Mouse (Mus musculus) brain, embryonic 14.5 days (tissue): Measurements from ENCODE around the gene Haus2. TPM values are rescaled to one million over a fixed set of nuclear protein-coding genes. Genes with fewer than 3 reads are reported as not detected.
"Not testable (repeated sequence)": the region's sequence is repeated elsewhere in the genome, so short reads cannot be mapped to it uniquely, and the experiment has no call there.

Experiments used
- DNase-seq: peaks from one replicate; pipeline ENCODE4 v3.0.0-alpha.2; 2011; ENCODE audit warnings: low read depth
- CTCF ChIP-seq: fragments of 200-500 bp; IDR thresholded peaks from 2 replicates; pipeline ENCODE4 v1.5.1; 2012; ENCODE audit warnings: inconsistent platforms, mild to moderate bottlenecking, moderate library complexity, borderline replicate concordance; ENCODE audit not compliant: insufficient read depth, insufficient read length; ENCODE audit errors: extremely low read depth
- POLR2A ChIP-seq: fragments of 200-500 bp; IDR thresholded peaks from 2 replicates; pipeline ENCODE4 v1.6.1; 2012; ENCODE audit warnings: mild to moderate bottlenecking, inconsistent platforms, borderline replicate concordance; ENCODE audit not compliant: poor library complexity, insufficient read depth, insufficient read length, severe bottlenecking; ENCODE audit errors: extremely low read depth
- polyA plus RNA-seq: library from polyadenylated mRNA; depleted of rRNA; stranded (reverse); fragments of >200 nt; gene quantifications from 2 replicates; pipeline ENCODE4 v1.2.3, GENCODE M21; 2012; rRNA removed

Gene Haus2
- 17.1 and 19.0 TPM in 2 replicates for polyA plus RNA-seq

- TF ChIP-seq POLR2A: peak; percentile 81; the same call in 1 of the 2 replicates
- peak; percentile 19; the same call in 1 of the 2 replicates for TF ChIP-seq CTCF
- DNase-seq: peak; percentile 96
Observed at GRCm38 (mm10) chr2:120608830-120609723, at the start of gene Haus2, which contains the start of gene Lrrc57. TSS of gene Haus2 (plus strand) at chr2:120609383. TSS of gene Lrrc57 (minus strand) at chr2:120609520.

GRCm38 (mm10) chr2:120561524-120561923 is 47.7 kb upstream of the Haus2 start:
- TF ChIP-seq CTCF (no peak), POLR2A (no peak)
- DNase-seq: no peak

GRCm38 (mm10) chr2:120562859-120563234 is 46.3 kb upstream of the Haus2 start:
- DNase-seq: no peak

GRCm38 (mm10) chr2:120563235-120563990 is 45.8 kb upstream of the Haus2 start, which contains the start of gene Zfp106:
TSS of gene Zfp106 (minus strand) at chr2:120563843.
- peak; percentile 97 for DNase-seq

More at GRCm38 (mm10) chr2:120562859-120563234, 46.3 kb upstream of the Haus2 start:
- TF ChIP-seq POLR2A (no peak), CTCF (no peak)

GRCm38 (mm10) chr2:120564548-120565188 is 44.5 kb upstream of the Haus2 start:
- DNase-seq: not testable (repeated sequence)

More at GRCm38 (mm10) chr2:120563235-120563990, 45.8 kb upstream of the Haus2 start, which contains the start of gene Zfp106:
- TF ChIP-seq POLR2A (peak; percentile 85), CTCF (no peak)

- DNase-seq: no peak
- no peak for TF ChIP-seq CTCF
- no peak for TF ChIP-seq POLR2A
Observed at GRCm38 (mm10) chr2:120565363-120565762, 43.8 kb upstream of the Haus2 start.

GRCm38 (mm10) chr2:120566886-120567797 is 42.0 kb upstream of the Haus2 start, which contains the start of gene Snap23:
TSS of gene Snap23 (plus strand) at chr2:120567671.
- DNase-seq: peak; percentile 97
- TF ChIP-seq POLR2A: peak; percentile 58; the same call in 1 of the 2 replicates
- TF ChIP-seq CTCF: no peak

GRCm38 (mm10) chr2:120567798-120568320 is 41.3 kb upstream of the Haus2 start:
- no peak for DNase-seq
- TF ChIP-seq CTCF: no peak
- TF ChIP-seq POLR2A: no peak

- no peak for DNase-seq
- no peak for TF ChIP-seq CTCF
- TF ChIP-seq POLR2A: no peak
Observed at GRCm38 (mm10) chr2:120571081-120571480, 38.1 kb upstream of the Haus2 start.

- not testable (repeated sequence) for DNase-seq
Observed at GRCm38 (mm10) chr2:120572161-120572560, 37.0 kb upstream of the Haus2 start.
